Mouse (Mus musculus) gastrocnemius, postnatal 14 days (tissue): ENCODE measurements around the gene Gm8334. TPM values are rescaled to one million over a fixed set of nuclear protein-coding genes. Genes with fewer than 3 reads are reported as not detected.
"Not testable (repeated sequence)": the region's sequence is repeated elsewhere in the genome, so short reads cannot be mapped to it uniquely, and the experiment has no call there.

ENCODE experiments used
- DNase-seq: peaks from one replicate; pipeline ENCODE4 v3.0.0; 2021; ENCODE audit warnings: mixed read lengths
- intact Hi-C: fragments of 180-260 bp; cut with DNase I; formaldehyde crosslinking; loops from one replicate; pipeline ENCODE4 v1.15.1; 2025; ENCODE audit warnings: low total_unique reads
- long read RNA-seq, 2 experiments: library from polyadenylated mRNA; stranded (forward); transcript quantifications; one replicate each; pipeline ENCODE4 v2.0.0; 2021
- total RNA-seq, 2 experiments: library from RNA; stranded (reverse); gene quantifications; 2 replicates each; pipeline ENCODE4 v1.2.3; 2021

The Gm8334 gene
- total RNA-seq = not detected
- long read RNA-seq, experiment 1 = 0 reads
- long read RNA-seq, experiment 2 = 0 reads

DNA sequence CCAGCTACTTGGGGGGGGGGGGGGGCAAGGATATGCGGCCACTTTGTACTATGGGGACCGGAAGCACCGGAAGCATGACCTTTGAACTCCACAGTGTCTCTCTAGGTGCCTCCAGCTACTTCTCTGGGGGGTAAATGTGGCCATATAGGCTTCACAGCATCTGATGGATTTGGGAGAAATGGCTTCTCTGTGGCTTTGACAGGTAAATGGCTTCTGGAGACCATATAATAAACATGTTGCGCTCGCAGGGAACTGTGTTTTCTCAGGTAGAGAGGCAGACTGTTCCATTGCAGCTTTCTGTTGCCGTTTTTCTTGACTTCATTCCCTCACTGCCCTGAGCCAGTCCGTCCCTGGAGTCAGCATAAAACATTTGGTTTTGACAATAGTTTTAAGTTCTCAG, at the start of gene Gm8334:
Gene Gm8334, minus strand, starts transcription at position 101 of the 400 bp plus-strand sequence.
- DNase-seq, intact Hi-C loops: not testable (repeated sequence)

DNA sequence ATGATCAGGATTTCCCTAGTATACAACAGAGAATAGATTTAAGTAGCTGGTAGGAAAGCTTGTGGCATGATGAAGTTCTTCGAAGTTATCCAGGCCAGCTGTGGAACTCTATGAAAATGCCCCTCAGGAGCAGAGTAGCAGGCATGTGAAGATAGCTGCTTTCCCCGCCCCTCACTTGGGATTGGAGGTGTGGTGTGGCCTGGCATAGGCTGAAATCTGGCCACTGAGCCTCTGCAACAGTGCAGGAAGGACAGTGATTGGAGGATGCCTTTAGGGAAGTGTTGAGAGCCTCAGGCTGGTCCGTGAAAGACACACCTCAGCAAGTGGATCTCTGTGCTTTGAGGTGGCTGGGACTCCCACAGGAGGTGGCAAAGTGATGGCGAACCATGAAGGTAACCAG, 48.3 kb upstream of the Gm8334 start, which contains the start of gene Gm15127:
Gene Gm15127, plus strand, starts transcription at position 301 of the 400 bp plus-strand sequence.
- DNase-seq, intact Hi-C loops: not testable (repeated sequence)

Other genes starting within 250 kb of the Gm8334 start
- gene Gm15114, start 126.2 kb downstream of the Gm8334 start, total RNA-seq = not detected
- gene Gm15127, start 48.4 kb upstream of the Gm8334 start, total RNA-seq = not detected
- gene Luzp4, start 242.5 kb upstream of the Gm8334 start, total RNA-seq = not detected